Mouse (Mus musculus) lung, postnatal 4 days (tissue): ENCODE data around the gene Kdm1a.

Experiments
- DNase-seq, 2 experiments: peaks; one replicate each; pipeline ENCODE4 v3.0.0; 2021

The Kdm1a gene

GRCm38 (mm10) chr4:136601476-136601875, 1.0 kb downstream of the Kdm1a start:
- DNase-seq, result peak; percentile 57 to 65

- DNase-seq, result no peak
Observed at GRCm38 (mm10) chr4:136600536-136600935, 2.0 kb downstream of the Kdm1a start.

- no peak for DNase-seq
Observed at GRCm38 (mm10) chr4:136599869-136600268, 2.7 kb downstream of the Kdm1a start.

GRCm38 (mm10) chr4:136598268-136598876, 4.2 kb downstream of the Kdm1a start:
- no peak for DNase-seq

GRCm38 (mm10) chr4:136595221-136595620, 7.3 kb downstream of the Kdm1a start:
- no peak for DNase-seq

GRCm38 (mm10) chr4:136594006-136594405, 8.5 kb downstream of the Kdm1a start:
- DNase-seq, result no peak

- no peak for DNase-seq
Observed at GRCm38 (mm10) chr4:136592111-136592510, 10.4 kb downstream of the Kdm1a start.

- DNase-seq, result no peak
Observed at GRCm38 (mm10) chr4:136588003-136588402, 14.5 kb downstream of the Kdm1a start.

- no peak for DNase-seq
Observed at GRCm38 (mm10) chr4:136587221-136587827, 15.2 kb downstream of the Kdm1a start.

- DNase-seq, result no peak
Observed at GRCm38 (mm10) chr4:136581885-136582284, 20.6 kb downstream of the Kdm1a start.

GRCm38 (mm10) chr4:136569998-136570397, 32.5 kb downstream of the Kdm1a start:
- DNase-seq, result no peak

GRCm38 (mm10) chr4:136568629-136569028, 33.9 kb downstream of the Kdm1a start:
- no peak for DNase-seq

- no peak for DNase-seq
Observed at GRCm38 (mm10) chr4:136562755-136563154, 39.8 kb downstream of the Kdm1a start.

GRCm38 (mm10) chr4:136560270-136560991, 42.1 kb downstream of the Kdm1a start:
- DNase-seq, result no peak

- no peak for DNase-seq
Observed at GRCm38 (mm10) chr4:136559690-136560089, 42.8 kb downstream of the Kdm1a start.

- DNase-seq, result no peak
Observed at GRCm38 (mm10) chr4:136557638-136558037, 44.9 kb downstream of the Kdm1a start.

- no peak for DNase-seq
Observed at GRCm38 (mm10) chr4:136553108-136553507, 49.4 kb downstream of the Kdm1a start.

- DNase-seq, result peak in 1 of 2 experiments; percentile 15
Observed at GRCm38 (mm10) chr4:136548381-136548801, 54.1 kb downstream of the Kdm1a start.

- no peak for DNase-seq
Observed at GRCm38 (mm10) chr4:136547721-136548120, 54.8 kb downstream of the Kdm1a start.

GRCm38 (mm10) chr4:136546279-136547045, 56.1 kb downstream of the Kdm1a start:
- DNase-seq, result no peak

- no peak for DNase-seq
Observed at GRCm38 (mm10) chr4:136545151-136545550, 57.4 kb downstream of the Kdm1a start.

GRCm38 (mm10) chr4:136526412-136526811, 76.1 kb downstream of the Kdm1a start:
- DNase-seq, result peak; percentile 30 to 56

GRCm38 (mm10) chr4:136524309-136524708, 78.2 kb downstream of the Kdm1a start:
- DNase-seq, result no peak
